Mouse (Mus musculus) kidney, embryonic 16.5 days (tissue): ENCODE data around the gene Rps6kl1. TPM values are rescaled to one million over a fixed set of nuclear protein-coding genes. Genes with fewer than 3 reads are reported as not detected.

Source experiments
- ATAC-seq: fragments of 200-750 bp; cut with Nextera tagmentation; 2 replicates; pipeline ENCODE4 v1.8.0; 2017; ENCODE audit warnings: moderate TSS enrichment; ENCODE audit not compliant: low FRiP score, low TSS enrichment
- H3K27ac ChIP-seq: fragments of 300-500 bp; sonication (generic); 2 replicates; pipeline ENCODE4 v1.5.1; 2014; ENCODE audit warnings: low read length
- H3K27me3 ChIP-seq: fragments of 300-500 bp; sonication (generic); 2 replicates; pipeline ENCODE4 v1.6.1; 2014; ENCODE audit warnings: low read length, control low read depth, mixed read lengths; ENCODE audit not compliant: insufficient read depth
- H3K36me3 ChIP-seq: fragments of 300-500 bp; sonication (generic); 2 replicates; pipeline ENCODE4 v1.6.1; 2014; ENCODE audit warnings: low read length, control low read depth, mixed read lengths; ENCODE audit not compliant: insufficient read depth
- H3K4me1 ChIP-seq: fragments of 300-500 bp; sonication (generic); 2 replicates; pipeline ENCODE4 v1.6.1; 2014; ENCODE audit warnings: low read length, control low read depth, mixed read lengths; ENCODE audit not compliant: insufficient read depth
- H3K4me2 ChIP-seq: fragments of 300-500 bp; sonication (generic); replicated peaks from 2 replicates; pipeline ENCODE4 v1.6.1; 2014; ENCODE audit warnings: low read depth, low read length
- H3K4me3 ChIP-seq: fragments of 300-500 bp; sonication (generic); 2 replicates; pipeline ENCODE4 v1.5.1; 2014; ENCODE audit warnings: mild to moderate bottlenecking, low read length
- H3K9ac ChIP-seq: fragments of 300-500 bp; sonication (generic); replicated peaks from 2 replicates; pipeline ENCODE4 v1.6.1; 2014; ENCODE audit warnings: low read length
- H3K9me3 ChIP-seq: fragments of 300-500 bp; sonication (generic); 2 replicates; pipeline ENCODE4 v1.6.1; 2016; ENCODE audit warnings: low read length, control low read depth
- WGBS: fragments of 180-500 bp; shearing (Covaris S2); extraction: QIAGEN DNeasy Blood & Tissue Kit; methylation state at CpG from one replicate; pipeline ENCODE4 v1.1.7; 2014; 5-methylcytosine and 5-hydroxymethylcytosine counted together
- polyA plus RNA-seq: library from polyadenylated mRNA; unstranded; fragments of >200 nt; fragmentation: Nextera tagmentation; extraction: Ambion mirVana; gene quantifications from 2 replicates; pipeline ENCODE4 v1.2.1, GENCODE M21; 2015

The Rps6kl1 gene
- polyA plus RNA-seq, 1 experiment from 2014 or later, result 0.86 TPM

- Histone ChIP-seq H3K36me3 (no peaks in the 10 kb centered on the region), H3K27me3 (no peaks in the 10 kb centered on the region), H3K4me2 (peak overlapping the region; percentile 21), H3K27ac (peak overlapping the region; percentile 30; the same call in 1 of the 2 replicates), H3K9me3 (no peaks in the 10 kb centered on the region), H3K9ac (peak overlapping the region; percentile 32; the same call in 1 of the 2 replicates), H3K4me3 (no peak overlapping the region), H3K4me1 (peaks cover 38% of the 10 kb centered on the region)
- 20% methylated on average over 19 of the region's 19 CpGs for WGBS
- peak; percentile 66 for ATAC-seq
Observed at GRCm38 (mm10) chr12:85192461-85193108, 41.5 kb upstream of the Rps6kl1 start.

GRCm38 (mm10) chr12:85190290-85190689 lies 39.2 kb upstream of the Rps6kl1 start:
- H3K4me3 ChIP-seq, result no peak overlapping the region
- WGBS, result 77% methylated on average over 7 of the region's 7 CpGs
- H3K27me3 ChIP-seq, result no peaks in the 10 kb centered on the region
- H3K9ac ChIP-seq, result no peak overlapping the region
- H3K27ac ChIP-seq, result no peak overlapping the region
- H3K4me1 ChIP-seq, result peaks cover 22% of the 10 kb centered on the region
- no peak overlapping the region for H3K4me2 ChIP-seq
- H3K36me3 ChIP-seq, result no peaks in the 10 kb centered on the region
- ATAC-seq, result no peak
- no peaks in the 10 kb centered on the region for H3K9me3 ChIP-seq

- Histone ChIP-seq H3K27ac (no peak overlapping the region), H3K9ac (no peak overlapping the region), H3K4me1 (peaks cover 13% of the 10 kb centered on the region), H3K4me2 (no peak overlapping the region), H3K27me3 (peaks cover 3% of the 10 kb centered on the region; the same call in 1 of the 2 replicates), H3K9me3 (no peaks in the 10 kb centered on the region), H3K4me3 (no peak overlapping the region), H3K36me3 (no peaks in the 10 kb centered on the region)
- WGBS, result 61% methylated on average over 7 of the region's 7 CpGs
- no peak for ATAC-seq
Observed at GRCm38 (mm10) chr12:85186361-85186760, 35.3 kb upstream of the Rps6kl1 start.

- Histone ChIP-seq H3K36me3 (no peaks in the 10 kb centered on the region), H3K27ac (no peak overlapping the region), H3K9ac (no peak overlapping the region), H3K4me2 (no peak overlapping the region), H3K4me3 (no peak overlapping the region), H3K9me3 (no peaks in the 10 kb centered on the region), H3K4me1 (peaks cover 13% of the 10 kb centered on the region), H3K27me3 (peaks cover 3% of the 10 kb centered on the region; the same call in 1 of the 2 replicates)
- 63% methylated on average over 8 of the region's 8 CpGs for WGBS
- no peak for ATAC-seq
Observed at GRCm38 (mm10) chr12:85185810-85186209, 34.7 kb upstream of the Rps6kl1 start.

DNA sequence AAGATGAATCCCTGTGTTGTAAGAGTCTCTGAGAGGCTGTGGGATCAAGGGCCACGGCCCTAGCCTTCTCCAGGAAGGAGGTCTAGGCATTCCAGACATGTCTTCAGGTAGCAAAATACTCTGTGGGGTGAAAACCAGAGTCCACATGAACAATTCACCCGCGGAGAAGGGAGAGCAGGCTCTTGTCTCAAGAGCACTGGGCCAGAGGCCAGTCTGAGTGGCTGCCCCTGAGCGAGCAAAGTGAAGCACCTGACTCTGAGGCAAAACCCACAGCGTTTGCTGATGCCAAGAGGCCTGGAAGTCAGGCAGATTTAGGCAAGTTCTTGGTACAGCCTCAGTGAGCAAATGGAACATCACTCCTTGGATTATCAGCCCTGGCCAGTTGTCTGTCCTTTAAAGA lies 33.1 kb upstream of the Rps6kl1 start:
- H3K27ac ChIP-seq, result no peak overlapping the region
- peaks cover 13% of the 10 kb centered on the region for H3K4me1 ChIP-seq
- H3K4me3 ChIP-seq, result no peak overlapping the region
- H3K36me3 ChIP-seq, result no peaks in the 10 kb centered on the region
- no peaks in the 10 kb centered on the region for H3K9me3 ChIP-seq
- H3K27me3 ChIP-seq, result peaks cover 3% of the 10 kb centered on the region; the same call in 1 of the 2 replicates
- ATAC-seq, result no peak
- H3K4me2 ChIP-seq, result no peak overlapping the region
- 53% methylated on average over 5 of the region's 5 CpGs for WGBS
- no peak overlapping the region for H3K9ac ChIP-seq

DNA sequence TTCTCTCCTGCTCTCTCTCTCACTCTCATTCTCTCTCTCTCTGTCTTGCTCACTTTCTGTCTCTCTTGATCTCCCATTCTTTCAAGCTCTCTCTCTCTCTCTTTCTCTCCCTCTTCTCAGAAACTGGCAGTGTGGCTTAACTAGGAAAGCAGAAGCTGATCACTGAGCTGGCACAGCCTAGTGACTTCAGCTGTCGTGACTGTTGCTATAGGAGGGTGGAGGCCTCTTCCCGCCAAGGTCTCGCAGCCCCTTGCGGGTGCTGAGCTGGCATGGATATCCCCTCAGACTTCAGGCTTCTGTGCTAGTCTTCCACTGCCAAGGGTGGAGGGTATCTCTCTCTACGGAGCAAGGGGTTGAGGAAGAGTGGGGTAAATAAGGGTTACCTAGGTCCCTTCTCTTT lies 31.8 kb upstream of the Rps6kl1 start:
- WGBS, result 60% methylated on average over 5 of the region's 5 CpGs

DNA sequence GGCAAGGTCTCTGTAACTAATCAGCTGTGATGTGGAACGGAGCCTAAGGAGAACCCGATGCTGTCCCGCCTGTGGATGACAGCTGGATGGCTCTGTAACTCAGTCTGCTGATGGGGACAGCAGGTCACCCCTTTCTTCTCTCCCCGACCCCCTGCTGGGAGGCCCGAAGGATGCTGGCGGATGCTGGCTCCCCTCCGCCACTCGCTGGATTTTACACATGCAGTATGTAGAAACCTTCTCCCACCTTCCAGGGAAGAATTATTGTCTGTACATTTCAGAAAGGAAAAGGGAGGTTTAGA lies 31.2 kb upstream of the Rps6kl1 start:
- H3K27ac ChIP-seq, result no peak overlapping the region
- no peaks in the 10 kb centered on the region for H3K36me3 ChIP-seq
- H3K4me2 ChIP-seq, result no peak overlapping the region
- peaks cover 3% of the 10 kb centered on the region; the same call in 1 of the 2 replicates for H3K27me3 ChIP-seq
- ATAC-seq, result 0 out of 2 replicates have a peak, but pooled peaks have one; percentile 28
- H3K9ac ChIP-seq, result 0 out of 2 replicates have a peak overlapping the region, but pooled peaks have one; percentile 33
- WGBS, result 11% methylated on average over 8 of the region's 8 CpGs
- peaks cover 22% of the 10 kb centered on the region for H3K4me1 ChIP-seq
- no peaks in the 10 kb centered on the region for H3K9me3 ChIP-seq
- H3K4me3 ChIP-seq, result no peak overlapping the region

More for the DNA sequence above, 31.8 kb upstream of the Rps6kl1 start:
- Histone ChIP-seq H3K27me3 (peaks cover 3% of the 10 kb centered on the region; the same call in 1 of the 2 replicates), H3K27ac (no peak overlapping the region), H3K9ac (no peak overlapping the region), H3K4me2 (no peak overlapping the region), H3K4me3 (no peak overlapping the region), H3K4me1 (peaks cover 16% of the 10 kb centered on the region), H3K36me3 (no peaks in the 10 kb centered on the region), H3K9me3 (no peaks in the 10 kb centered on the region)
- no peak for ATAC-seq

DNA sequence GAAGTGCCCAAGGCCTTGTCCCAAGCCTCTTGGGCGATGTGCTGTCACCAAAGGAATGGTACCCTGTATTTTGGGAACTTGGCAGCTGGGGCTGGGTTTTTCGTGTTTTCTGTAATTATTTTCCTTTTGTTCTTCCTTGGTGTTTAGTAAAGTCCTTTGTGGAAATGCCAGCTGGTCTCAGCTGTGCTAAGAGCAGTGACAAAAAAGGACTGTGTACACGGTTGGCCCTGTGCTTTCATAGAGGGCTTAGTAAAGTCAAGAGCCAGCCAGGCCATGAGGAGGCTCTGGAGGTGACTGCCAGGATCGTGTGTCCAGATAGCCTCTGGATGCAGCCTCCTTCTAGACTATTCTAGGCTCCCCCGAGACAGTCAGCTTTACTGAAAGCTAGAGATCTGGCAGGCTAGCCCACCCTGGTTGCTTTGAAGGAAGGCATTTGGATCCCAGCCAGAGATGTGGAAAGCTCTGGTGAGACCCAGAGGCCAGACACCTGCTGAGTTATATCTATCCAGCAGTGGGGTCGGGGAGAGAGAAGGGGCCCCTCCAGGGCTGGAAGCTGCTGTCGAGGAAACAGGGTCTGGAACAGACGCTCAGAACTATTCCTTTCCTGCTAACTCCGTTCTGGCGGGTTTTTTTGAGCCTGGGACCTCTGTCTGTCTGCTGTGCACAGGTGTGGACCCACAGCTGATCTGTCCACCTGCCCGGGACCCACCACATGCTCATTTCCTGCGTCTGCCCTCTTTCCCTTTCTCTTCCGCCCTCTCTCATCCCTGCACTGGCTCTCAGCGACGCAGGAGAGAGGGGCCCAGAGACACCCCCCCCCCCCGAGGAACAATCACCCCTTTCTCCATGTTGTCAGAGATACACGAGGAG lies 30.6 kb upstream of the Rps6kl1 start:
- Histone ChIP-seq H3K9me3 (no peaks in the 10 kb centered on the region), H3K27ac (no peak overlapping the region), H3K4me2 (no peak overlapping the region), H3K36me3 (no peaks in the 10 kb centered on the region), H3K9ac (0 out of 2 replicates have a peak overlapping the region, but pooled peaks have one; percentile 33), H3K4me1 (peaks cover 26% of the 10 kb centered on the region), H3K27me3 (peaks cover 3% of the 10 kb centered on the region; the same call in 1 of the 2 replicates), H3K4me3 (no peak overlapping the region)
- ATAC-seq, result no peak
- 23% methylated on average over 17 of the region's 17 CpGs for WGBS

DNA sequence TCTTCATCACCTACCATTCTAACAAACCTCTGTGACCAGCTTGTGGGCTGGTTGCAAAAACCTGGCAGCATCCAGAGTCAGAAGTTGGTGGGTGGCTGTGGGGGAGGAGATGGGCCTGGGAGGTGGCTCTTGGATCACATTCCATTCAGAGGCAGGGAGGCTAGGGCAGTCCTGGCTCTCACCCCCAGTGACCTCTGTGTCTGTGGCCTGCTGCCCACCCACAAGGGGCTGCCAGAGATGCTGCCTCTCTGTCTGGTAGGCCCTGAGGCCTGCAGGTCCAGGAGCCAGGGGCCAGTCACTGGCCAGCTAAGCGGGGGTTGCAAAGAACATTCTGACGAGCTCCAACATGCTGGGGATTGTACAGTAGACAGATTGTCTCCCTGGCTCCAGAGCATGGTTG lies 27.2 kb upstream of the Rps6kl1 start:
- Histone ChIP-seq H3K4me3 (no peak overlapping the region), H3K36me3 (no peaks in the 10 kb centered on the region), H3K27me3 (peaks cover 3% of the 10 kb centered on the region; the same call in 1 of the 2 replicates), H3K4me2 (no peak overlapping the region), H3K4me1 (peaks cover 45% of the 10 kb centered on the region), H3K9ac (no peak overlapping the region), H3K27ac (no peak overlapping the region), H3K9me3 (no peaks in the 10 kb centered on the region)
- no peak for ATAC-seq
- 67% methylated on average over 2 of the region's 2 CpGs for WGBS
